Mouse (Mus musculus) megakaryocyte, embryonic 14.5 days (primary cell): Measurements from ENCODE around the gene Evi5l.

Source experiments
- FLI1 ChIP-seq: IDR thresholded peaks from 2 replicates; pipeline ENCODE4 v1.6.1; 2012; ENCODE audit warnings: low read length, inconsistent platforms, mixed read lengths
- GATA1 ChIP-seq: IDR thresholded peaks from 3 replicates; pipeline ENCODE4 v1.6.1; 2012; ENCODE audit warnings: mixed read lengths, low read length, inconsistent platforms, borderline replicate concordance

- TF ChIP-seq GATA1, result no peak
- TF ChIP-seq FLI1, result no peak
These were observed 84.1 kb downstream of the Evi5l start for GRCm38 (mm10) chr8:4250306-4250970.
